Mouse (Mus musculus): ENCODE data around the gene Igfbp6. TPM values are rescaled to one million over a fixed set of nuclear protein-coding genes. Genes with fewer than 3 reads are reported as not detected.
"Not testable (repeated sequence)": the region's sequence is repeated elsewhere in the genome, so short reads cannot be mapped to it uniquely, and the experiment has no call there.

Gene Igfbp6
- polyA plus RNA-seq, 1 experiment from 2014 or later: 0.05 TPM

GRCm38 (mm10) chr15:102149561-102149960 lies 5.4 kb downstream of the Igfbp6 start:
- H3K27me3 ChIP-seq: no peaks in the 10 kb centered on the region
- CTCF ChIA-PET: interaction anchor here (0.7 to 3.4 kb wide), 4 partner anchors 16 to 75 kb away, joined by 3 to 15 read pairs (median 4); no protein-coding TSS in a partner anchor
- no peak for TF ChIP-seq CTCF (IDR thresholded peaks at IDR 0.05)
- DNase-seq (ENCODE audit: low read depth, low spot score) (no peak), ATAC-seq (no peak)
- in situ Hi-C loops (cut with MboI; ENCODE audit: low pct_unique_long_range_greater_than_20kb): no loop called here
- POLR2A ChIA-PET: no interaction called here

GRCm38 (mm10) chr15:102150301-102151135 lies 6.4 kb downstream of the Igfbp6 start, which contains the start of gene Soat2:
Gene Soat2, plus strand, starts transcription at chr15:102150526.
- in situ Hi-C loops (cut with MboI; ENCODE audit: low pct_unique_long_range_greater_than_20kb): no loop called here
- TF ChIP-seq CTCF (IDR thresholded peaks at IDR 0.05): no peak
- H3K27me3 ChIP-seq: no peaks in the 10 kb centered on the region
- DNase-seq (ENCODE audit: low read depth, low spot score) (no peak), ATAC-seq (no peak)
- CTCF ChIA-PET: interaction anchor here (0.8 to 3.4 kb wide), 4 partner anchors 15 to 43 kb away, joined by 3 to 15 read pairs (median 4); no protein-coding TSS in a partner anchor
- POLR2A ChIA-PET: no interaction called here

- TF ChIP-seq CTCF (IDR thresholded peaks at IDR 0.05): no peak
- DNase-seq (ENCODE audit: low read depth, low spot score) (no peak), ATAC-seq (no peak)
- in situ Hi-C loops (cut with MboI; ENCODE audit: low pct_unique_long_range_greater_than_20kb): no loop called here
- H3K27me3 ChIP-seq: no peaks in the 10 kb centered on the region
- POLR2A ChIA-PET: interaction anchor here (0.8 kb wide), 1 partner anchor 11 kb away, joined by 4 read pairs; no protein-coding TSS in a partner anchor
- CTCF ChIA-PET: interaction anchor here (0.8 kb wide), 1 partner anchor 73 kb away, joined by 3 read pairs; no protein-coding TSS in a partner anchor
Measured at GRCm38 (mm10) chr15:102152646-102153045, 8.5 kb downstream of the Igfbp6 start.

- ChIA-PET CTCF (interaction anchor here (1.1 to 2.1 kb wide), 2 partner anchors 8 to 55 kb away, joined by 3 to 7 read pairs; partner anchors contain the start of gene Tns2), POLR2A (interaction anchor here (0.6 to 0.8 kb wide), 2 partner anchors 25 to 49 kb away, joined by 3 read pairs; no protein-coding TSS in a partner anchor)
- ATAC-seq; H3K27me3 ChIP-seq; in situ Hi-C loops (cut with MboI; ENCODE audit: low pct_unique_long_range_greater_than_20kb); DNase-seq (ENCODE audit: low read depth, low spot score): not testable (repeated sequence)
Measured at GRCm38 (mm10) chr15:102155006-102155405, 10.8 kb downstream of the Igfbp6 start.

GRCm38 (mm10) chr15:102156836-102157235 lies 12.7 kb downstream of the Igfbp6 start:
- ATAC-seq (no peak), DNase-seq (ENCODE audit: low read depth, low spot score) (no peak)
- in situ Hi-C loops (cut with MboI; ENCODE audit: low pct_unique_long_range_greater_than_20kb): no loop called here
- CTCF ChIA-PET: interaction anchor here (0.8 to 1.5 kb wide), 4 partner anchors 11 to 79 kb away, joined by 3 to 4 read pairs (median 4); no protein-coding TSS in a partner anchor
- TF ChIP-seq CTCF (IDR thresholded peaks at IDR 0.05): no peak
- H3K27me3 ChIP-seq: no peaks in the 10 kb centered on the region
- POLR2A ChIA-PET: interaction anchor here (1.4 kb wide), 1 partner anchor 57 kb away, joined by 4 read pairs; no protein-coding TSS in a partner anchor

- no peak for ATAC-seq
- in situ Hi-C loops (cut with MboI; ENCODE audit: low pct_unique_long_range_greater_than_20kb): no loop called here
- DNase-seq (ENCODE audit: low read depth, low spot score): no peak
- POLR2A ChIA-PET: no interaction called here
- no peak for TF ChIP-seq CTCF (IDR thresholded peaks at IDR 0.05)
- no peaks in the 10 kb centered on the region for H3K27me3 ChIP-seq
- CTCF ChIA-PET: interaction anchor here (1.7 kb wide), 1 partner anchor 17 kb away, joined by 4 read pairs; no protein-coding TSS in a partner anchor
Measured at GRCm38 (mm10) chr15:102160415-102161060, 16.4 kb downstream of the Igfbp6 start.

GRCm38 (mm10) chr15:102163900-102164693 lies 19.9 kb downstream of the Igfbp6 start:
- ChIA-PET POLR2A (no interaction called here), CTCF (interaction anchor here (3.8 kb wide), 1 partner anchor 15 kb away, joined by 15 read pairs; the partner anchor contains the start of gene Soat2)
- no peaks in the 10 kb centered on the region for H3K27me3 ChIP-seq
- ATAC-seq (no peak), DNase-seq (ENCODE audit: low read depth, low spot score) (no peak)
- TF ChIP-seq CTCF (IDR thresholded peaks at IDR 0.05): no peak
- in situ Hi-C loops (cut with MboI; ENCODE audit: low pct_unique_long_range_greater_than_20kb): no loop called here

GRCm38 (mm10) chr15:102165468-102166100 lies 21.4 kb downstream of the Igfbp6 start:
- ChIA-PET CTCF (interaction anchor here (0.9 to 3.8 kb wide), 6 partner anchors 11 to 74 kb away, joined by 3 to 15 read pairs (median 5); partner anchors contain the start of genes Igfbp6 and Soat2), POLR2A (interaction anchor here (0.7 kb wide), 1 partner anchor 1056 kb away, joined by 3 read pairs; no protein-coding TSS in a partner anchor)
- DNase-seq (ENCODE audit: low read depth, low spot score) (no peak), ATAC-seq (no peak)
- in situ Hi-C loops (cut with MboI; ENCODE audit: low pct_unique_long_range_greater_than_20kb): no loop called here
- H3K27me3 ChIP-seq: no peaks in the 10 kb centered on the region
- TF ChIP-seq CTCF (IDR thresholded peaks at IDR 0.05): no peak

GRCm38 (mm10) chr15:102167620-102168021 lies 23.5 kb downstream of the Igfbp6 start:
- ChIA-PET POLR2A (no interaction called here), CTCF (interaction anchor here (1.5 to 3.8 kb wide), 5 partner anchors 18 to 72 kb away, joined by 4 to 15 read pairs (median 5); partner anchors contain the start of gene Soat2)
- H3K27me3 ChIP-seq: no peaks in the 10 kb centered on the region
- DNase-seq (ENCODE audit: low read depth, low spot score): peak; percentile 75
- in situ Hi-C loops (cut with MboI; ENCODE audit: low pct_unique_long_range_greater_than_20kb): no loop called here
- no peak for TF ChIP-seq CTCF (IDR thresholded peaks at IDR 0.05)
- peak; percentile 87 for ATAC-seq

Data from Patski (cell line).